Mouse (Mus musculus): ENCODE data around the gene Ugt1a10. TPM values are rescaled to one million over a fixed set of nuclear protein-coding genes. Genes with fewer than 3 reads are reported as not detected.
"Not testable (repeated sequence)": the region's sequence is repeated elsewhere in the genome, so short reads cannot be mapped to it uniquely, and the experiment has no call there.

The Ugt1a10 gene
- polyA plus RNA-seq, 1 experiment from 2014 or later = not detected

- 75% methylated on average over 4 of the region's 4 CpGs for WGBS
- not testable (repeated sequence) for H3K27me3 ChIP-seq; H3K4me2 ChIP-seq; H3K4me1 ChIP-seq (replicated peaks); H3K36me3 ChIP-seq; H3K9me3 ChIP-seq; H3K27ac ChIP-seq; H3K4me3 ChIP-seq (replicated peaks); H3K9ac ChIP-seq (replicated peaks); ATAC-seq (ENCODE audit: insufficient number of reproducible peaks, insufficient read depth, low FRiP score, low TSS enrichment, low read depth)
Measured at GRCm38 (mm10) chr1:88125827-88126360, 70.7 kb downstream of the Ugt1a10 start.

- H3K36me3 ChIP-seq; H3K4me3 ChIP-seq (replicated peaks); H3K4me2 ChIP-seq; ATAC-seq (ENCODE audit: insufficient number of reproducible peaks, insufficient read depth, low FRiP score, low TSS enrichment, low read depth); H3K9me3 ChIP-seq; H3K27me3 ChIP-seq; H3K27ac ChIP-seq; H3K9ac ChIP-seq (replicated peaks); H3K4me1 ChIP-seq (replicated peaks): not testable (repeated sequence)
- WGBS = 80% methylated on average over 2 of the region's 2 CpGs
Measured at GRCm38 (mm10) chr1:88129091-88129490, 73.9 kb downstream of the Ugt1a10 start.

GRCm38 (mm10) chr1:88130223-88130622 lies 75.0 kb downstream of the Ugt1a10 start:
- H3K27me3 ChIP-seq; H3K27ac ChIP-seq; H3K4me3 ChIP-seq (replicated peaks); H3K9me3 ChIP-seq; H3K36me3 ChIP-seq; ATAC-seq (ENCODE audit: insufficient number of reproducible peaks, insufficient read depth, low FRiP score, low TSS enrichment, low read depth); H3K4me2 ChIP-seq; H3K4me1 ChIP-seq (replicated peaks); H3K9ac ChIP-seq (replicated peaks): not testable (repeated sequence)
- 65% methylated on average over 1 of the region's 1 CpGs for WGBS

DNA sequence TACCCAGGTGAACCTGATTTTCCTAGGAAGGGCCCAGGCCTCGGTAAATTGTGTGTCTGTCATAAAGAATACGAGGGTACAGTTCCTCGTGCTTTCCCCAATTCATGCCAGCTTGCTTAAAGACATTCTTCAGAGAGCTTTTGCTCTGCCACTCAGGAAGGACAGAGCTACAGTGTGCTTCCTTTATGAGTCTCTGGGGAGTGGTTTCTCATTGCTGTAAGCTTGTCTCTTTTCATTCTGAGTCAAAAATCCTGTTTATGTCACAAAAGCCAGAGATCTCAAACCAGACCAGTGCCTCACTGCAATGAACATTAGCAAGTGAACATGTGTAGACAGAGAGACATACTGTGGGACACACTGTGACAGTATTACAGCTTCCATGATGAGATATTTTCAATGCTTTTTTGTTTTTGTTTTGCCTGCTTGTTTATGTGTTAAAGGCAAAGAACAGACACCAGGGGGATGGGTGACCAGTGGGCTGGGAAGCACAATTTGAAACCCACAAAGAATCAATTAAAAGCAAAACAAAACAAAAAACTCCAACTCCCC lies 78.8 kb downstream of the Ugt1a10 start:
- peaks cover 5% of the 10 kb centered on the region; the same call in 1 of the 2 replicates for H3K4me1 ChIP-seq (replicated peaks)
- no peaks in the 10 kb centered on the region for H3K9me3 ChIP-seq
- H3K4me2 ChIP-seq = no peak overlapping the region
- no peaks in the 10 kb centered on the region for H3K27me3 ChIP-seq
- H3K27ac ChIP-seq = no peak overlapping the region
- H3K4me3 ChIP-seq (replicated peaks) = no peak overlapping the region
- ATAC-seq (ENCODE audit: insufficient number of reproducible peaks, insufficient read depth, low FRiP score, low TSS enrichment, low read depth) = no peak
- H3K36me3 ChIP-seq = no peaks in the 10 kb centered on the region
- WGBS = 52% methylated on average over 3 of the region's 3 CpGs
- no peak overlapping the region for H3K9ac ChIP-seq (replicated peaks)

DNA sequence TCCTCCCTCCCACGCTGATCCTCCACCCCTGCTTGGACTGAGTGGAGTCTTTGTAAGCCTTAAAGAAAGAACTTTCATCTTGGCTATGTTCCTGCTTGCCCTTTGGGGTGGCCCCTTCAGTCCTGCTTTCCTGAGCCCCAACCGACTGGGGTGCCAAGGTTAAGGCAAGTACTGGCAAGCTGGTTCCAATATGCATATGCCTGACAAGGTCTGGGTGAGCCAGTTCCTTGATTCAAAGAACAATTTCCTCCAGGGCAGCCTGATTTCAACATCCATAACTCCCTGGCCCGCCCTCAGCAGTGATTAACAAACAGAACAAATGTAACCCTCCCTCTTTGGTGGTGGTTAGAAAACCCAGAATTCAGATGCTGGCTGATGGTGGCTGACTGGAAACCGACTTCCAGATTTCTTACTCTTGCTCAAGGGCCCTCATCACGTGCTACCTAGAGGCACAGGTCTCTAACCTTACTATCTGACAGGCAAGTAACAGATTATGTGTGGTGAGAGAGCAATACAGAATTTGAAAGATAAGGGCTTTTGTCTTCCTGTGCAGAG lies 79.3 kb downstream of the Ugt1a10 start, which contains the start of gene Ugt1a6a:
Ugt1a6a (plus strand) TSS at position 353 of the 555 bp plus-strand sequence.
- not testable (repeated sequence) for H3K9me3 ChIP-seq; ATAC-seq (ENCODE audit: insufficient number of reproducible peaks, insufficient read depth, low FRiP score, low TSS enrichment, low read depth); H3K9ac ChIP-seq (replicated peaks); H3K36me3 ChIP-seq; H3K27me3 ChIP-seq; H3K27ac ChIP-seq; H3K4me2 ChIP-seq; H3K4me1 ChIP-seq (replicated peaks); H3K4me3 ChIP-seq (replicated peaks)
- 56% methylated on average over 5 of the region's 5 CpGs for WGBS

GRCm38 (mm10) chr1:88135229-88135904 lies 80.2 kb downstream of the Ugt1a10 start:
- not testable (repeated sequence) for H3K4me1 ChIP-seq (replicated peaks); H3K27ac ChIP-seq; H3K36me3 ChIP-seq; H3K4me2 ChIP-seq; H3K9me3 ChIP-seq; H3K9ac ChIP-seq (replicated peaks); ATAC-seq (ENCODE audit: insufficient number of reproducible peaks, insufficient read depth, low FRiP score, low TSS enrichment, low read depth); H3K27me3 ChIP-seq; H3K4me3 ChIP-seq (replicated peaks)
- WGBS = 93% methylated on average over 6 of the region's 6 CpGs

- WGBS = 71% methylated on average over 2 of the region's 2 CpGs
- no peak for ATAC-seq (ENCODE audit: insufficient number of reproducible peaks, insufficient read depth, low FRiP score, low TSS enrichment, low read depth)
Measured at GRCm38 (mm10) chr1:88136646-88137045, 81.5 kb downstream of the Ugt1a10 start.

DNA sequence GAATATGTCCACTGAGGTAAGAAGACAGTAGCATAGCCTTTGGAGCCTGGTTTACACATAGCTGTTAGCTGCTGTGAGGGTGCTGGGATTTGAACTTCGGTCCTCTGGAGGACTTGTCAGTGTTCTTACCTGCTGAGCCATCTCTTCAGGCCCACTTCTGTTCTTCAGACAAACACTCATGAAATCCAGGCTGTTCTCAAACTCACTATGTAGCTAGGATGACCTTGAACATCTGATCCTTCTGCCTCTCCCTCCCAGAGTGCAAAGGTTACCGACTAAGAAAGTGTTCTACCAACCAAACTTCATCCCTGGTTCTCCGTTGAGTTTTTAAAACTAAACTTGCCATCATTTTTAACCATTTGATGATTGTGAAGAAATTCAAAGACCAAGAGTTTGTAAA lies 82.1 kb downstream of the Ugt1a10 start:
- no peaks in the 10 kb centered on the region for H3K9me3 ChIP-seq
- no peak overlapping the region for H3K27ac ChIP-seq
- no peak overlapping the region for H3K4me2 ChIP-seq
- WGBS = 88% methylated on average over 3 of the region's 3 CpGs
- no peaks in the 10 kb centered on the region for H3K27me3 ChIP-seq
- H3K36me3 ChIP-seq = no peaks in the 10 kb centered on the region
- no peak for ATAC-seq (ENCODE audit: insufficient number of reproducible peaks, insufficient read depth, low FRiP score, low TSS enrichment, low read depth)
- no peak overlapping the region for H3K9ac ChIP-seq (replicated peaks)
- peaks cover 5% of the 10 kb centered on the region; the same call in 1 of the 2 replicates for H3K4me1 ChIP-seq (replicated peaks)
- no peak overlapping the region for H3K4me3 ChIP-seq (replicated peaks)

More at GRCm38 (mm10) chr1:88136646-88137045, 81.5 kb downstream of the Ugt1a10 start:
- Histone ChIP-seq H3K9ac (replicated peaks) (no peak overlapping the region), H3K27ac (no peak overlapping the region), H3K4me3 (replicated peaks) (no peak overlapping the region), H3K4me2 (no peak overlapping the region), H3K36me3 (no peaks in the 10 kb centered on the region), H3K27me3 (no peaks in the 10 kb centered on the region), H3K4me1 (replicated peaks) (peaks cover 5% of the 10 kb centered on the region; the same call in 1 of the 2 replicates), H3K9me3 (no peaks in the 10 kb centered on the region)

- H3K4me3 ChIP-seq (replicated peaks) = no peak overlapping the region
Measured at GRCm38 (mm10) chr1:88138145-88138544, 83.0 kb downstream of the Ugt1a10 start.

GRCm38 (mm10) chr1:88140492-88140891 lies 85.3 kb downstream of the Ugt1a10 start:
- not testable (repeated sequence) for H3K4me1 ChIP-seq (replicated peaks); H3K27me3 ChIP-seq; H3K4me3 ChIP-seq (replicated peaks); H3K27ac ChIP-seq; H3K9me3 ChIP-seq; H3K9ac ChIP-seq (replicated peaks); H3K4me2 ChIP-seq; ATAC-seq (ENCODE audit: insufficient number of reproducible peaks, insufficient read depth, low FRiP score, low TSS enrichment, low read depth); H3K36me3 ChIP-seq
- 80% methylated on average over 1 of the region's 1 CpGs for WGBS

More at GRCm38 (mm10) chr1:88138145-88138544, 83.0 kb downstream of the Ugt1a10 start:
- Histone ChIP-seq H3K27me3 (no peaks in the 10 kb centered on the region), H3K9ac (replicated peaks) (no peak overlapping the region), H3K9me3 (no peaks in the 10 kb centered on the region), H3K36me3 (no peaks in the 10 kb centered on the region), H3K27ac (no peak overlapping the region), H3K4me2 (no peak overlapping the region), H3K4me1 (replicated peaks) (peaks cover 5% of the 10 kb centered on the region; the same call in 1 of the 2 replicates)
- 86% methylated on average over 1 of the region's 1 CpGs for WGBS
- ATAC-seq (ENCODE audit: insufficient number of reproducible peaks, insufficient read depth, low FRiP score, low TSS enrichment, low read depth) = no peak

GRCm38 (mm10) chr1:88143966-88144675 lies 88.9 kb downstream of the Ugt1a10 start:
- H3K27ac ChIP-seq; H3K4me3 ChIP-seq (replicated peaks); H3K27me3 ChIP-seq; ATAC-seq (ENCODE audit: insufficient number of reproducible peaks, insufficient read depth, low FRiP score, low TSS enrichment, low read depth); H3K4me2 ChIP-seq; H3K9me3 ChIP-seq; H3K36me3 ChIP-seq; H3K4me1 ChIP-seq (replicated peaks); H3K9ac ChIP-seq (replicated peaks): not testable (repeated sequence)
- WGBS = 1% methylated on average over 5 of the region's 5 CpGs
